Mouse (Mus musculus): ENCODE data around the gene Slc35a2.

Gene Slc35a2

GRCm38 (mm10) chrX:7883841-7884567 lies at the start of gene Slc35a2:
Slc35a2 (plus strand) TSS chrX:7884028.
- peak; percentile 87 for DNase-seq (ENCODE audit: extremely low read depth, insufficient read length, low spot score)

GRCm38 (mm10) chrX:7837146-7837545 lies 46.7 kb upstream of the Slc35a2 start:
- DNase-seq (ENCODE audit: extremely low read depth, insufficient read length, low spot score), result no peak

- DNase-seq (ENCODE audit: extremely low read depth, insufficient read length, low spot score), result no peak
These were observed 43.0 kb upstream of the Slc35a2 start for GRCm38 (mm10) chrX:7840842-7841162.

- DNase-seq (ENCODE audit: extremely low read depth, insufficient read length, low spot score), result peak; percentile 96
These were observed 42.4 kb upstream of the Slc35a2 start, which contains the start of gene Otud5 for GRCm38 (mm10) chrX:7841163-7842162. Otud5 (plus strand) TSS chrX:7841364.

- DNase-seq (ENCODE audit: extremely low read depth, insufficient read length, low spot score), result peak; percentile 21
These were observed 41.5 kb upstream of the Slc35a2 start for GRCm38 (mm10) chrX:7842318-7842717.

- no peak for DNase-seq (ENCODE audit: extremely low read depth, insufficient read length, low spot score)
These were observed 36.0 kb upstream of the Slc35a2 start for GRCm38 (mm10) chrX:7847845-7848244.

DNA sequence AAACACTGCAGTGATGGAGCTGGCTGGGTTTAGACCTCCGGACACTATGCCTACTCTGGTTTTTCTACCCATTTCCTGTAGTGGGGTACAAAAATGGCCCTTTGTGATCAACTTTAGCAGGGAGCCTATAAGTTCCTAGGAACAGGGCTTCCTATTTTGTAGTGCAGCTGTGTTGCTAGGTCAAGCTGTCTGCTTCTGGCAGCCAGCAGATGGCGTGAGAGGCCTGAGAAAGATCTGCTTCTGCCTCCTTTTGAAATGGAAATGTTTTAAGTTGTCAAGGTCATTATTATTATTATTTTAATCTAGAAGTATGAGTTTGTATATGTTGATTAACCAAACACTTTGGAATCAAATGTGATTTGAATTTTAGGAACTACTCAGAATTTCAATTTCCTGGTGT lies 29.2 kb upstream of the Slc35a2 start:
- no peak for DNase-seq (ENCODE audit: extremely low read depth, insufficient read length, low spot score)

DNA sequence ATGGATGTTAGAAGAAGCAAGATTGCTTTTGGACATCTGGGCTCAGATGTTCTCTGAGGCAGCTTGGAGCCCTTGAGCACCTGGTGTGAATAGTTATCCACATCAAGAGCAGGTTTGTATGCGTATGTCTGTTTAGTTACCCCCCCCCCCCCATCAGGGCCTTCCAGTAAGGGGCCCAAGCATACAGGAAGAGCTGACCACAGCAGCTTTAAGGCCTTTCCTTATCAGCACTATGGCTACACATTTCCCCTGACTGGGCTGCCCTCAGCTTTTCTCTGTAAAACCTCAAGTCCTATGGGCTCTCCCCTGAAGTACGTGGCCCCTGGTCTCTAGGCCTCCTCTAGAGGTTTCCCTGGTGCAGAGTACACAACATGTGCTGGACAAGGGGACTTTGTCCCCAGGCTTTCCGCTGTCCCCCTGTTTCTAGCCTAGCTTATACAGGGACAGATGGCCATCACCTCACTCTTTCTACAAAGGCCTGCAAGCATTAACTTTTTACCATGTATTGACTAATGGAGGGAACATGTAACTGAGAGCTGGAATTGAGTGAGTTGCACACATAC lies 24.6 kb upstream of the Slc35a2 start:
- no peak for DNase-seq (ENCODE audit: extremely low read depth, insufficient read length, low spot score)

DNA sequence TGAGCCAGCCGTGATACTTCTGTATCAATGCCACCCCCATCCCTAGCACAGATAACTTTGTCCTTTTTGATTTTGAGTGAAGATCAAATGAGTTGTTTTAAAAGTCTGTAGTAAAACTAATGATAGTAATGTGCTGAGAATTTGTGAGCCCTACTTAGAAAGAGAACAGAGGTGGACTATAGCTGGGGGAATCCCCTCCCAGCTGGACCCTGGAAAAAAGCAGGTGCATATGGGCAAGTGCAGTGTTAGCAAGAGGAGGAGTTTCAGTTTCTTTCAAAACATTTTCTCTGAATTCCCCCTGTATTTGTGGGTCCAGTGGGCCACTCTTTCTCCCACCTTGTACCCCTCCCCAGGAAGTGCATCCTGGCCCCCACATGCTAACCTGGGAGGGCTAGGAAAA lies 20.6 kb upstream of the Slc35a2 start:
- no peak for DNase-seq (ENCODE audit: extremely low read depth, insufficient read length, low spot score)

DNA sequence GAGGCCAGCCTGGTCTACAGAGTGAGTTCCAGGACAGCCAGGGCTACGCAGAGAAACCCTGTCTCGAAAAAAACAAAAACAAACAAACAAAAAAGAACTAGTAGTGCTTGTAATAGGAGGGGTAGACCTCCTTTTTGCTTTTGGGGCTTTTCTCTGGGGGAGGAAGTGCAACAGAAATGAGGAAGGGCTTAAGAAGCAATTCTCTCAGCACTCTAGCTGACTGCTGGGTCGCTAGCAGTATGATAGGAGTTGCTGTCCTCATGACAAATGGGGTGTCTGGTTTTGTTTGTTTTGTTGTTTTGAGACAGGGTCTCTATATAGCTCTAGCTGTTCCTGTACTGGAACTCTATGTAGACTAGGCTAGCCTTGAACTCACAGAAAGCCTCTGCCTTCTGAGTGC lies 19.3 kb upstream of the Slc35a2 start:
- DNase-seq (ENCODE audit: extremely low read depth, insufficient read length, low spot score), result no peak

DNA sequence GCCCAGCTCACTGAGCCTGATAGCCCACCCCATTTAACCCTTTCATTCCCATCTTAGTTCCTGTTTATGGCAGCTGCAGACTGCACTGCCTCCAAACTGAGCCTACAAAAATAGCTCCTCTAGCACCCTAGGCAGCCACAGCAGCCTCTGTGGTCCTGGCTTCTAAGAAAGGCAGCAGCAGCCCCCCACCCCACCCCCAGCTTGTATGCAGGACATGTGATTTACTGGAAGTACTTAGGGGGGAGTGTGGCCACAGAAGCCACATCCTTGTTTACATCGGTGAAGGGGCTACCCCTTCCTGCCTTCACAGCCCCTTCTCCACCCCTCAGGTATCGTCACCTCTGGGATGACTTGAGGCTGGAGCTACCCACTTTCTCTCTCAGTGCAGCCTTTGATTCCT lies 18.5 kb upstream of the Slc35a2 start:
- no peak for DNase-seq (ENCODE audit: extremely low read depth, insufficient read length, low spot score)

DNA sequence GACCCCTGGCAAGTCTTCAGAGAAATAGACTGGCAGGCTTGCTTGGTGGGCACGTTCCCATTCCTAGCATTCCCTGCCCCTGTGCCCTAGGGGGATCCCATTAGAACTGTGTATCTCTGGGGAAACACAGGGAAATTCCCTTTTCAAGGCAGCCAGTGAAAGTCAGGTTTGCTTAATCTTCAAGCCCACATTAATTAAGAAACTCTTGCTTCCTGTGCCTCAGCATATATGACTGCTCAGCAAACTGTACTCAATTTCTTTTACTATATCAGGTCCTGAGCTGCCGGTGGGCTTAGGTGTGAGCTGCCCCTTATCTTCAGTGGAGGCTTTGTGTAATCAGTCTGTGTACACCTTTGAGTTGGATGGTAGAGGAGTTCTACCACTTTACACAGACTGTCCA lies 18.0 kb upstream of the Slc35a2 start:
- DNase-seq (ENCODE audit: extremely low read depth, insufficient read length, low spot score), result no peak

GRCm38 (mm10) chrX:7867141-7867540 lies 16.7 kb upstream of the Slc35a2 start:
- no peak for DNase-seq (ENCODE audit: extremely low read depth, insufficient read length, low spot score)

DNA sequence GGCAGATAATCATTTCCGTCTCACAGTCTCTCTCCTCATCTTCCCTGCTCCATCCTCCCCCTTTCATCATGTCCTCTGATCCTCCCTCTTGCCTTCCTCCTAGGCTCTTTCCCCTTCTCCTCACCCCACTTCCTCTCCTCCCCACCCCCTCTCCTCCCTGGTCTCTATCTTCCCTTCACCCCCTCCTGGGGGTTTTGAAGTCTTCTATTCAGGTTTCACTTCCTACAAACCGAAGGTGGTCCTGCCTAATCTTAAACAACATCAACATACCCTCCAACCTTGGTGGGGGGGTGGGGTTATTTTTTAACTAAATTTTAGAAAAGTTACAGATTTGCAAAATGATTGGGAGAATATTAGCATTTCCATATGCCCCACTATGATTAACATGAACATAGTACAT lies 15.3 kb upstream of the Slc35a2 start:
- no peak for DNase-seq (ENCODE audit: extremely low read depth, insufficient read length, low spot score)

DNA sequence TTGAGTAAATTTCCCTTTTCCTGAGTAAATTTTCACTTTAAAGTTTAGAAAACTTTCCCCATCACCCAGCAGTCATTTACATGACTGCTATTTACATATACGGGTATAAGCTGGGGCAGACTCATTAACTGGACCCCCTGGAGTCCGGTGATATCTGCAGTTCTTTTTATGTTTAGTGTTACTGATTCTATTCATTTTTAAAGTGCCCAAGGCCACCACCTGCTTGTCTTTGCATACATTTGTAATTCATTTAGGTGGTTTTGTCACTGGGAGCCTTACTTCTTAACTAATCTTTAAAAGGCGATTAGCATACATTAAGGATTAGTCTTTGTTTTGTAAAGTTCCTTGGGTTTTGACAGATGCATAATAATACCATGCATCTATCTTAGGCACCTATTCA lies 14.0 kb upstream of the Slc35a2 start:
- DNase-seq (ENCODE audit: extremely low read depth, insufficient read length, low spot score), result no peak

DNA sequence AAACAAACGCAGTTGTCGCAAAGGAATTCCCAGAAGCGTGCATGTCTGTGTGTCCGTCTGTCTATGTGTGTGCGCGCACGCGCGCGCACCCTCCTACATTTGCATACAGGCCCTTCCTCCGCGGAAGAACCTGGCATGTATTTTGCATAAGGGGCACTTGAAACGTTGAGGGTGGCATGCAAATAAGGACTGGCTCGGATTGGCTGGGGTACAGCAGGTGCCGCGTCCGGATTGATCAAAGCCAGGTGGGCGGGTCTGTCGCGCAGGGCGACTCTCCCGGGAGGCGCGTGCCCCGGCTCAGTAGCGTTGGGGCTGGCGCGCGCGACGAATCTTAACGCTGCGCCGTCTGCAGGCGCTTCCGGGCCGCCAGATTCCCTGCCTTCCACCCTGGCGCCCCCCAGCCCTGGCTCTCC lies 5.8 kb upstream of the Slc35a2 start, which contains the start of gene Pim2:
Pim2 (plus strand) TSS at position 256 of the 413 bp plus-strand sequence.
- DNase-seq (ENCODE audit: extremely low read depth, insufficient read length, low spot score), result peak; percentile 89

DNA sequence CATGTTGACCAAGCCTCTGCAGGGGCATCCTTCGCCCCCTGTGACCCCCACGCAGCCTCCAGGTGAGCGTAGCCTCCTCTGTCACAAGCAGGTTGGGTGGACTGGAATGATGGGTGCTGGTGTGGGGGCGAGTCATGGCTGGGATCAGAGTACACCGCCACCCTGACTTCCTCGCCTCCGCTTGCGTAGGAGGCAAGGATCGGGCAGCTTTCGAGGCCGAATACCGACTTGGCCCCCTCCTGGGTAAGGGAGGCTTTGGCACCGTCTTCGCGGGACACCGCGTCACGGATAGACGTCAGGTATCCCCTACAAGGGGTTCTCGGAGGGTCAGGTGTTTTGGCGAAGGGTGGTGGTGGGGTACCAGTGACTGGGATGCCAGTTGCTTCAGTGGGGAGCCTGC lies 5.3 kb upstream of the Slc35a2 start:
- no peak for DNase-seq (ENCODE audit: extremely low read depth, insufficient read length, low spot score)

DNA sequence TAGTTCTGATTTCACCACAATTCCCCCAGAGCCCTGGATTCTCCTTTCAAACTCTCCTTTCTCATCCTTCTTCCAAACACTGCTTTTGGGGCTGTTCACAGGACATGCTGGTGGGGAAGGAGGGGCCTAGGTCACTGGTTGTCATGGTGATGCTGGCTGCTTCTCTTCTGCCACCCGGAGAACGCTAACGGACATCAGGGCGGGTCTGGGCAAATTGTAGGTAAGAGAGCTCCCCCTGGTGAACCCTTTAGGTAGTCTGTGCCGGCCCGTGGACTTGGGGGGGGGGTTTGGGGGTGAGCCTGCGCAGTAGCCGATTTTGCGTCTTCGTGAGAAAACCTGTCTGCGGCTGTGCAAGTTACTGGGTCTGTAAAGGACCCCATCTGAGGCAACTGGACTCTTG lies 4.0 kb upstream of the Slc35a2 start:
- DNase-seq (ENCODE audit: extremely low read depth, insufficient read length, low spot score), result peak; percentile 24

DNA sequence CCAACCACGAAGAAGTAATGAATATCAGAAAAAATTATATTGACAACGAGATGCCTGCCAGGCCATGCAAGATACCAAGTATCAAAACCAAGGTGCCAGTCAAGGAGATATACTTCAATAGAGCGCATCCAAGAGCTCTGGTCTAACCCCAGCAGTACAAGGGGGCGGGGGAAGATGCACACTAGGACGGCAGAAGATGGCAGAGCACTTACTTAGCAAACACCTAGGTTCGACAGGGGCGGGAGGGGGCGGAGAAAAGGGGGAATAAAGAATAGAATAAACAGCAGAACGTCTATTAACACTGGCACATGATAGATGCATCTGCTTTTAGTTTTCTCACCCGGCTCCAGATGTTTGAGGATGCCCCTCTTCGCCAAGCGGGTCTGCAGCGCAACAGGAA lies 14.4 kb downstream of the Slc35a2 start:
- no peak for DNase-seq (ENCODE audit: extremely low read depth, insufficient read length, low spot score)

DNA sequence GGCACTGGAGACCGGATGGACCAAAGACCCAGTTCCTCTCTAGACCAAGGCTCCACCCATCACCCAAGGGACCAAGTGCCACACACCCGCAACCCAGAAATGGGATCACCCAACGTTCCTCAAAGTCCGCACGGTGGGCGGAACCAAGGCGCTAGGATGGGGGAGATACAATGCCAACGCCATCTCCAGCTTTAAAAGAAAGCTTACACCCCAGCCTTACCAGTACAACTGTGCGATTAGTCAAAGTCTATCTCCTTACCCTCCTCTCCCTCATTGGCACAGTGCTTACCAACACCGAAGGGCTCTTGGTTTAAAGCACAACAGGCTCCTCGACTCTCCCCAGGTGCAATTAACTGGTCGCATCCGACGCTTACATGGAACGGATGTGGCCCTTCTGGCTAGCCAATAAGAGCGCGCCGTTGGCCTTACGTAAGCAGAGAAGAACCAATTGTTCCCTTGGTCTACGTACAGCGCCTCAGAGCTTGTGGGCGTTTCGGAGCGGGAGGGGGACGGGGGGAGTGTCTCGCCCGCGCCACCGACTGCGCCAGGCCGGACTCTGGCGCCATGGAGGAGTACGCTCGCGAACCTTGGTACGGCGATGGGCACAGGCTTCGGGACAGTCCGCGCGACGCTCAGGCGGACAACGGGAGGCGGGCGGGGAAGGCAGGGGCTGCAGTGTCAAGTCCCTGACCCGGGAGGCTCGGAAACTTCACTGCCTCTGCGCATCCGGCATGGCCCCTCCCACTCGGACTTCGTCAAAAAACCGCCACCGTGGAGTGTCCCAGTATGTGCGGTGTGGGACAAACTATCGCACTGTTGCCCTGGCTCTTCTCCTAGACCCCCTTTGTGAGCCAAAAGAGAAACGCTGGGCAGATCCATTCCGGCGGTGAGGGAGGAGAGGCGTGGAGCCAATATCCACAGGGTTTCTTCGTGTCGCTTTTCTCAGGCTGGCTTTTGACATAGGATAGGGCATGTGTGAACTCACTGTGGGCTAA lies 15.3 kb downstream of the Slc35a2 start, which contains the start of the genes Pqbp1 and Timm17b:
Pqbp1 (minus strand) TSS at position 390 of the 995 bp plus-strand sequence.
Timm17b (plus strand) TSS at position 478 of the 995 bp plus-strand sequence.
- DNase-seq (ENCODE audit: extremely low read depth, insufficient read length, low spot score), result peak; percentile 88

Data from 3134 (cell line).